Mouse (Mus musculus) left cerebral cortex, adult 9 months (tissue): ENCODE data around the gene Stat5a.

ENCODE experiments used
- DNase-seq, 2 experiments: peaks; one replicate each; pipeline ENCODE4 v3.0.0; 2022; ENCODE audit warnings: low spot score in 2 of 2

Stat5a gene

DNA sequence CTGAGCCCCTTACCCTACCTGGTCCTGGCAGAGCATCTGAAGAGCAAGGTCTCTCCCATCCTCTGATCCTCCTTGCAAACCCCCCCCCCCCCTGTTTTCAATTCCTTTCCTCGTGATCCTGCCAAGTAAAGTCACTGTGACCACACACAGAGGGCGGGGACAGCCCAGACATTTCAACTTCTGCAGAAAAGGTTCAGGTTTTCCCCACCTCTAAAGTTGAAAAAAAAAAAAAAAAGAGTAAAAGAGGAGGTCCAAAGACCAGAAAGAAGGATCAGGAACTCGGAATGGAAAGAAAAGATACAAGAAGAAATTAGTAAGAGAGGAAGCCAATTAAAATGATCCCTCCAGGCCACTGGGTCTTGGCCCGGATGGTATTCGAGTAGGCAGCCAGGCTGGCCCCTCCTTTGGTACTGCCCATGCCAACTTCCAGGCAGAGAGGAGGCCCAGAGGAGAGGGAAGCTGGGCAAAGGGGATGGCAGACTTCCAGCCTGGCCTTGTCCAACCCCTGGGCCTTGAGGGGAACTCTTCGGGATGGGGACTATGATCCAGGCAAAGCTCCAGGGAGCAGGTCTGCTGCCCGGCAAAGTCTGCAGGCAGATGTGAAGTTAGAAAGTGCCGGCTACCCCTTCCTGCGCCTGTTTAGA lies at the start of gene Stat5a:
Stat5a (plus strand) TSS at position 417 of the 644 bp plus-strand sequence.
- DNase-seq, result peak in 1 of 2 experiments; percentile 46

DNA sequence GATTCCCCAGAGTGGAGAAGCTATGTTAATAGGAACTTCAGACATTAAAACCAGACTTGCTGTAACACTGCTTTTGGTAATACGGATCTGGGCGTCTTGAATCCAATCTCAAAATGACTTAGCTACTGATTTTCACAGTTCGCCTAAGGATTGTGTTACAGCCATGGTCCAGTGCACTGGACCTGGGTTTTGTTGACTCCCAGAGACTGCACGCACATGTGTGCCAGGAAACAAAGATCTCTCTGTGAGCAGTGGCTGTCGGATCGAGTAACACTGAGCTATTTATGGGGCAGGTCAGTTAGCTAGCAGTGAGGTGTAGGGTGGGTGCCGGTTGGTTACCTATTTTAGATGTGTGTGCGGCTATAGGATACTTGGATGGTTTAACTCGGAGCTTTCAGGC lies 48.6 kb upstream of the Stat5a start:
- DNase-seq, result no peak

DNA sequence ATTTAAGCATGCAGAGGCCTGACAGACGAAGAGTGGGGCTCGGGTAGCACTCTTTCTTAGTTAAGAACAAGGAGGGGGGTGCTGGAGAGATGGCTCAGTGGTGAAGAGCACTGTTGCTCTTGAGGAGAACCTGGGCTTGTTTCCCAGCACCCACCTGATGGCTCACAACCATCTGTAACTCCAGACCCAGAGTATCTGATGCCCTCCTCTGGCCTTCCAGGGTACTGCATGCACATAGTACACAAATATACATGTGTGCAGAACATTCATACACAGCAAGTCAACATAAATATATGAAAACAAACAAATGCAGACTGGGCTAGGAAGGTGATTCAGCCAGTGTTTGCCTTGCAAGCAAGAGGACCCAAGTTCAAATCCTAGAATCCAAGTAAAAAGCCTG lies 48.0 kb upstream of the Stat5a start:
- no peak for DNase-seq

DNA sequence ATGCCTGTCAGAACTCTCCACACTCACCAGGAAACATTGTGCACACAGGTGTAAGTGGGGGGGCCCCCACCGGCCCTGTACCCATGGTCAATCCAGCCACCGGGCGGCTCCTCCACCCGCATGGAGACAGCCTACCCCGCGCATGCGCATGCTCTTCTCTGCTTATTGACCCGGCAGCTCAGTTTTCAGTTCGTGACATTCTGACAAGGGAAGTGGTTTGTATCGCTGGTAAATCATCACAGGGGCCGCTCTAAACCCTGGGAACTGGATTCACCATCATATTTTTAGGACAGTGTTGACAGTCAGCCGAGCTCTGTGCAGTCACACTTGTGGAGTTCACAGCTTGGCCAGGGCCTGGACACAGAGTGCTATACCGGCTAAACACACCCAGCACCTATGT lies 44.7 kb upstream of the Stat5a start:
- no peak for DNase-seq

DNA sequence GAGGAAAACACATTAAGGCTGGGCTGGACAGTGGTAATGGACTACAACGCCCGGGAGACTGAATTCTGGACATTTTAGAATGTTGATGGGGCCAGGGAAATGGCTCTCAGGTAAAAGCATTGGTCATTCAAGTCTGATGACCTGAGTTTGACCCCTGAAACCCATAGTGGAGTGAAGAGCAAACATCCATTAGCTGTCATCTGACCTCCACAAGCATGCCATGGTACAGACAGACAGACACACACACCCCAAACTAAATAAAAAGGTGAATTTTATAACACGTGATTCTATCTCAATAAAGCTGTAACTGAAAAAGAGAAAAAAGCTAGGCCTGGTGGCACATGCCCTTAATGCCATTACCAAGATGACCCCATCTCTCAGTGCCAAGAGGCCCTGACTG lies 42.8 kb upstream of the Stat5a start:
- DNase-seq, result no peak

DNA sequence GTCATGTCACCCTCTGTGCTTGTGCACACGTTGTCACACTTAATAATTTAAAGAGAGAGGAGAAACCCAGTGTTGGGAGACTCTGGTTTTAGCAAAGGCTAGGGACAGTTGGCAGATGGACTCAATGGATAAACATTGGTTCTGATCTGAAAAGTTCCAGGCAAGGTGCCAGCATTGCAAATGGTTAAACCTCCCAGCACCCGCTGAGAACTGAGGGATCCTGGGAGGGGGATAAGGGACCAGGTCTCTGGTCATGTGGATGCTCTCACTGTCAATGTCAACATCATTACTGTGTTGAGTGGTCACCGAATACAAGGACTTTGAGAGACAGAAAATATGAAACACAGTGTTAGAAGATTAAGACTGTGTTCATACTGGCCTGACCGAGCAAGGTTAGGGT lies 42.4 kb upstream of the Stat5a start:
- DNase-seq, result no peak

DNA sequence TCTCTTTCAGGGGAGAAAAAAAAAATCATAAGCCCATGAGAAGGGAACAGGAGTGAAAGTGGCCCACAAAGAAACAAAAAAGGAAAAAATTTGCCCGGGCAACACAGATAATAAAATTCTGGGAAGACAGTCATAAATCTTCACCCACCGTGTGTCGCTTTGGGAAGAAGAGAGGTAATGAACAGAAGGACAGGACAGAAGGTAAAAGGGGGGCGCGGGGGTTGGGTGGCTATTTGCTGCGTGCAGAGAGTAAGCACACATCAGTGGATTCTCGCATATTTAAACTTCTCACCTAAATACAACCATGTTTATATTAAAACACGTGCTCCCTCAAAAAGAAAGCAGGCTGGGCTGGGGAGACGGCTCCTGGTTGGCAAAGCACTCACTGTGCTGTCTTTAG lies 41.8 kb upstream of the Stat5a start:
- DNase-seq, result no peak

DNA sequence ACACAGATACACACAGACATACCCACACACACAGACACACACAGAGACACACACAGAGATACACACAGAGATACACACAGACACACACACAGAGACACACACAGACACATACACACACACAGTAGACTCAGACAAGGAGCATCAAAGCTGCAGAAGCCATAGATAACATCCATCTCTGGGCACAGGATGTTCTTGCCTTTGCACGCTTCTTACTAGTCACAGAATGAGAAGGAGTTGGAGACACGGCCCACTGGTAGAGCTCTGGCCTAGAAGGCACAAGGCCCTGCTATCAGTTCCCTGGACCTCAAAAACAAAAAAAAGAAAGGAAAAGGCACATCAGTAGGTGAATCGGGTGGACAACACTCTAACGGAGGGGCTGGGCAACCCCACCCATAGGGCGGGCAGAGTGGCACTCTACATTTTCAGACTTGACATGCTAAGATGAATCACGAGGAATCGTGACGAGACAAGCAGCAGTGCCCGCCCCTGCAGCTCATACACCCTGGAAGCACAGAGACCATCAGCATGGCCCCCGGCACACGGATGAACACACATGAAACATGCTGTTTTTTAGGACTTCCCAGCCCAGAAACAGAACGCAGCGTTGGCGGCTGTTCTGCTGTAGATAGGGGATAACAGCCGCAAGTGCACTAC lies 40.7 kb upstream of the Stat5a start:
- no peak for DNase-seq

DNA sequence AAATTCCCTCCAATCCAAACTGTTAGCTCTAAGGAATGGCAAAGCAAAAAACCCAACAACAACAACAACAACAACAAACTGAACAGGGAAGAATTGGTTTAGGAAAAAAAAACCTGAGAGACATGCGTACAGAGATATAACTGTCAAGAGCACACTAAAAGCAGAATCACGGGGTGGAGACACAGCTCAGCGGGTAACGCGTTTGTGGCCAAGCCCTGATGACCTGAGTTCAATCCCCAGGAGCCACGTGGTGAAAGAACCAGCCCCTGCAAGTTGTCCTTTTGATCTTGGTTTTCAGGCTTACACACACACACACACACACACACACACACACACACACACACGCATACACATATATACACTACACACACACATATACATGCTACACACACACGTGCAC lies 40.1 kb upstream of the Stat5a start:
- DNase-seq, result no peak

DNA sequence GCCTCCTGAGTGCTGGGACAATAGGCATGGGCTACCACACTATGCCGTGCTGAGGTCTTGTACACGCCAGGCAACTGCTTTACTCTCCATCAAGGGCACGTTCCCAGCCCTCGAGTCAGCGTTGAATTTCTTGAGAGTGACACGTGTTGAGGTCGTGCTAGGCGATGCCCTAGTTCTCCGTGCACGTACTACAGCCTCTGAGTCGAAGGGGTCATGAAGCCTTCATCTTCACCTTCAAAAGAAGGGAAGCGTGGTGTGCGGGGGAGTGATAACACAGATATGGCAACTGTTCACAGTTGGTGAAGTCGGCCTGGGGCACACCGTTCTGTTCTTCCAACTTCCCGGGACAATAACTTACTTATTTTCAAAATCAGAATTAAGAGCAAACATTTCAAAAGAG lies 39.5 kb upstream of the Stat5a start:
- DNase-seq, result no peak

DNA sequence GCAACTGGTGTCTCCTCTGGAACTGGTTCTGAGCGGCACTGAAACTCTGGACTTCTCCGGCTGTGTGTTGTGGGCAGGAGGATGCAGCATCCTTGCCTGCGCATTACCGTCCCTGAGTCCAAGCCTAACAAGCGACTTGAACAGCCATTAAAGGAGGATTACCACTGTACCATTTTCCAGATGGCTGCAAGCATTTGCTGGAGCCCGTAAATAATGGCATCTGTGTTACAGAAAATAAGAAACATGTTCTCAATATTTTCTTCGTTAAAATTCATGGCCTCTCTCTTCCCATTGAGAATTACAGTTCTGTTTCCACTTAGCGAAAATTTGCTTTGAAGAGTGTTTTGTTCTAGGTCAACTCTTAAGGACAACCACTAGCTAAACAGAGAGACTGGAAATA lies 39.1 kb upstream of the Stat5a start:
- no peak for DNase-seq

DNA sequence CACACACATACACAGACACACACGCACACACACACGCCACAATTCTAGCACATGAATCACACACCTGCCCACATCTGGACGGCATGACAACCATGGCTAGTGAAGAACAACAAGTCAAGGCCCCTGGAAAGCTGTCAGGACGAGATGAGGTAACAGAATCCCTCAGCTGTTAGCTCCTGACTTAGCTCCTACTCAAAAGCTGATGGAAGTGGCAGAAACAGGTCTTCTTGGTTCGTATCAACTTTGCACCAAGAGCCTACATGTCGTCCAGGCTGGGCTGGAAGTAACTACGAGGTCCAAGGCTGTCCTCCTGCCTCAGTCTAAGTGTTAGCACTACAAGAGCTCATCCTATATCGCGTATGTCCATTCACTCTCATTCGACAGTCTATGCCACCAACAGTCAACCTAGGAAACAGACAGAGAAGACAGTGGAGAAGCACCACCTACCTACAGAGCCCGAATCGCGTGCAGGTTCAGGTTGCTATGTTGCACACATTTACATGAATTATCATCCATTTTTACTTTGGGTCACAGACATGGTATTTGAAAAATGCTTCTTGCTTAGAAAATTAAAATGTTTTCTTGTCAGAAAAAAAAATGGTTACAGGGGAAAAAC lies 37.4 kb upstream of the Stat5a start:
- no peak for DNase-seq

DNA sequence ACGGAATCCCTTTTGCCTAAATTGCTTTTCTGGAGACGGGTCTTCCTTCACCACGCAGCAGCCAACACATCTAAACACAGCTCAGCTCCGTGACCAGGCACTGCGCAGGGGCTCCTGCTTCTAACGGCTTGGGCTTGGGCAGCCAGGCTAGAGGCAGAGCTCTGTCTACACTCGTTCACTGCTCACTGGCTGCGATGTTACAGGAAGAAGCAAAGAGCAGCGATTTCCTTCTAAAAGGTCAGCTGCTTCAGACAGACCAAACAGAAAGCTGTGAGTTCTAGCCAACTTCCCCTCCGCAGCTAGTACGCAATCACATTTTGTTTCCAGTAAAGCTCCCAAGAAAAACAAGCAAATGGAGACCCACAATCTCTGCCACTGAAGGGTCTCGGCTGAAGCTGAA lies 36.8 kb upstream of the Stat5a start:
- DNase-seq, result no peak

DNA sequence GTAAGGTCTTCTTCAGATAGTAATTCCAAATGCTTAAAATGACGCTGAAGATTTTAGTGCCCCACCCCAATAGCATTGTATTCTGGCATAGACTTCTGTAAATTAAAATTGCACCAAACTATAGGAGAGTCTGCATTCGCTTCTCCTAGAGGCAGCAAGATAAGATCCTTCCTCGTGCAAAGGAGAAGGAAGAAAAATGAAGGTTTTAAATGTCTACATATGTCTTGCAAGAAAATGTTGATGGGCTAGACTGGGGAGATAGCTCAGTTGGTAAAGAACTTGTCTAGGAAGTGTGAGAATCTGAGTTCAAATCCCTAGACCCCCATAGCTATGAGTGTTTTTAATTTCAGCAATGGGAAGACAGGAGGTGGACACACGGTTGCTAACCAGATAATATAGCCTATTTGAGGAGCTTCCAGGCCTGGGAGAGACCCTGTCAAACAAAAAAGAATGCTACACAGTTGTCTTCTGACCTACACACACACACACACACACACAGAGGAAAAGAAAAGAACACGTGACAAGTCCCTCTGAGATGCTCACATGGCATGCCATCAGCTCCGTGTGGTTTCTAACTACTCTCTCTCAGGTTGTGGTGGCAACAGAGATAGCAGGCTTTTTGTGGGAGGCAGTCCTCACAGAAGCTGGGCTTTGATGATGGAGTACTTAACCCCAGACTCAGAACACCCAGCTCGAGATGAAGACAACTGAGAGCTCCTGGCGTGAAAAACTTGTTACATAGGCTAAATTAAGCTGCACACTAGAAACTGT lies 35.4 kb upstream of the Stat5a start:
- DNase-seq, result peak in 1 of 2 experiments; percentile 13

DNA sequence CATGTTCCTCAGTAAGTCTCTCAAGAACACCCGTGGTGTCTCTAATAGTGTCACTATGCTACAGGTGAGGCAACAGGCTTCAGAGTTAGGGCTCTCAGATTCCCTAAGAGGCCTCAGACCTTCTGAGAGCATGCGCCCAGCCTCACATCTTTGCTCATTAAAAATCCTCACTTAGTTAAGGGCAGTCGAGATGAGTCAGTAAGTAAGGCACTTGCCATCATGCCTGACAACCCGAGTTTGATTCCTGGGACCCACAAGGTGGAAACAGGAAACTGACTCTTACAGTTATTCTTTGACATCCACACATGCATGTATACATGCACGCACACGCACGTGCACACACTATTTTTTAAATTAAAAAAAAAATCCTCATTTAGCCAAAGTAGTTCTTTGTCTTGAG lies 34.7 kb upstream of the Stat5a start:
- DNase-seq, result no peak

DNA sequence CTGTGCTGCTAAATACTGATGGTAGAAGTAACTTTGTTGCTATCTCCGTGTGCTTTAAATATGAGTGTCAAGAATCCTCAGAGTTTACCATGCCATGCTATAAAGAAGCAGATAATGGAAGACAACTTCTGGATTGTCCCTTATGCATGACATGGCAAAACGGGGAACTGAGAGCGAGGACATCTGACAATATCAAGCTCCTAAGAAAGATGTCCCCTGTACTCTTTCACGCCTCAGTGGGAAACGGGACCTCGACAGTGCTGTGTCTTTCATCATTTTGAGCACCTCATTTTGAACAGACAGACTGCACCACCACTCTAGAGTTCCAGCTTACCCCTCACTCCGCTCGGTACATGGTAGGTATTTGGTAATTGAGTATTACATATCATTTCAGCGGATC lies 33.7 kb upstream of the Stat5a start:
- DNase-seq, result no peak

DNA sequence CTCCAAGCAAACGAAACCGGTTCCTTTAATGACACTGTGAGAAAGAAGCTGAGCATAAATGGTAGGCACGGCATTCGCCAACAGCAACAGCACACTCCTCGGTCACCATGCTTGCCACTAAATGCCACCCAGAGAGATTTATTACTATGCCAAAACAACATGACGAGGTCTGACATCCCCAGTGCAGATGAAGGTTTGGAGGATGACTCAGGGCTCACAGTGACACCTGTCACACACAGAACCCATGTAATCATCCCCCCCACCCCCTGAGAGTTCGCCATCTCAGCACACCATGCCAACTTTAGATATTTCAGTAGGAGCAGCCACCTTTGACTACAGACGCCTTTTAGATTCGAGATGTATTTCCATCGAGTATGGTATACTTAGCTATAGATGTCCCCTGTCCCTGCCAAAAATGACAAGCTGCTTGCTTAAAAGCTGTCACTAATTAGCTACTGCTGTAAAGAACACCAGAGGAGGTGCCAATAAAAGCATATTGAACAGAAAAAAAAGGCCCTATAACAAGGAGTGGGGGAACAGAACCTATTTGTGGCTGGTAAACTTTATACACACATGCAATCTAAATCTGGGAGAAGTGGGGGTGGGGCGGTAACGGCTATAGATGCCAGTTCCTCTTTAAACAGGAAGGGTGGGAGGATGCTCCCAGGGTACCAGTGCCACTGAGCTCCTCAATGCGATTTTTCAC lies 32.8 kb upstream of the Stat5a start:
- peak in 1 of 2 experiments; percentile 68 for DNase-seq

DNA sequence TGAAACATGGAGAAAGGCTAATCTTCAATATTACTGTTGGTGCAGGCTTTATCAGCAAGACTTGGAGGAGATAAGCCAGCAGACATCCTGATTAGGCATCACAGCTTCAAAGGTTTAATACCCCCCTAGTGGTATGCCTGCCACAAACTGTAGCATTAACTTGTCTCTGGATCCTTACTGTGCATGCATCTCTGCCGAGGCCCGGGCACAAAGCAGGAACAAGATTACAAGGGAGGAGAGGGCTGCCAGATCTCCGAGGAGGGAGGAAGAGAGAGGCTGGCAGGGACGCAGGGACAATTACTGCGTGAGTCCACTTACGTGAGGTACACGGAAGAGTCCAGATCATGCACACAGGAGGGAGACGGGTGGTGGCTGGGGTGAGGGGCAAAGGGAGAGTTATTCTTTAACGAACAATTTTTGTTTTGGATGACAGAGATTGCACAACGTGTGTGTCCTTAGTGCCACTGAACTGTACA lies 30.4 kb upstream of the Stat5a start:
- DNase-seq, result no peak

DNA sequence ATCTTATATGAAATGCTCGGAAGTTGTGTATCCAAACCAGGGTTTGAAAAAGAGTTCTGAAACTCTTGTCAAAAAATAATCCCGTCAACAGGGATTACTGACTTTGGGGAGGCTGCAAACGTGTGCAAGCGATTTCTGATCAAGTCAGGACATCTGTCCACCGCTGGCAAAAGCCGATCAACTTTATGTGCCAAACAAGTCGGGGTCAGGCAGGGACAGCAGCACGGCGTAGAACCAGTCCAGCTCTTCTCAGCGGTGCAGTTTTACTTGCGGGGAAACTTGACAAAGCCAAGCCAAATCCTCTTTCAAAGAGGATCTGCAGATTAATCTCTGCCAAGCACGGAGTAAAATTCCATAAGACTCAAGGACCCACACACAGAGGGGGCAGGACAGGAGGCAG lies 29.5 kb upstream of the Stat5a start:
- no peak for DNase-seq

DNA sequence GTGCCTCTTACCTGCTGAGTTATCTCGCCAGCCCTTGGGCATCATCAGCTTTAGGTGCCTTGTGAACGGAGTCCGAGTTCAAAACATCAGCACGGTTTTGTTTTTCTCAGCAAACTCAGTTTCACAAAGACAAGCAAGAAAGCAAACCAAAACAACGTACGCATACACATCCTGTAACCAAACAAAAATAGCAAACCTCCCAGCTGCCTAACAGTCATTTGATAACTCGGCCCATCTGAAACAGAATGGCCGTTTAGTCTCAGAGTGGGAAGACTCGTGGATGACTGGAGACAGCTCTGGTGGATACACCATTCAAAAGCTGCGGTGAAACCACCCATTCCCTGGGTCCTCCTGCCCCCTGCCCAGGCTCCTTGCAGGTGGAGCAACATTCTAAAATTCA lies 27.8 kb upstream of the Stat5a start:
- DNase-seq, result no peak

DNA sequence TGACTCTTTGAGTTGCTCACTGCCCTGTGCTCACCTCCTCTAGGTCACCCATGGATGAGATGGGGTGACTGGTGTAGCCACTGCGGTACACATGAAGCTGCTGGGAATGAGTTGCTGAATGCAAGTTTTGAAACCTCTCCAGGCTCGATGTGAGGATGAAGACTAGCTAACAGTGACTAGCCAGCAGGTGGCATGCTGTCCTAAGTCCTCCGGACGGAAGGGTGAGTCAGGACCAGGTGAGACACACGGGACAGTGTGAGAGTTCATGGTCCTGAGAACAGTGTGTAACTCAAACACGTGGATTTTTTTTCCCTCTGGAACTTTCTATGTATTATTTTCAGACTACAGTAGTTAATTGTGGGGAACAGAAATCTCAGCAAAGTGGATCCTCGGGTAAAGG lies 25.7 kb upstream of the Stat5a start:
- DNase-seq, result no peak
